Mouse (Mus musculus) right cerebral cortex, postnatal 14 days (tissue): ENCODE measurements around the gene Gm21973.

Experiments used
- DNase-seq: peaks from one replicate; pipeline ENCODE4 v3.0.0; 2022

Gm21973 gene

GRCm38 (mm10) chr15:10400415-10400814 lies 75.2 kb downstream of the Gm21973 start:
- DNase-seq: no peak

GRCm38 (mm10) chr15:10409842-10410241 lies 84.7 kb downstream of the Gm21973 start:
- no peak for DNase-seq

- DNase-seq: no peak
Observed at GRCm38 (mm10) chr15:10410881-10411280, 85.7 kb downstream of the Gm21973 start.

GRCm38 (mm10) chr15:10413656-10414055 lies 88.5 kb downstream of the Gm21973 start:
- no peak for DNase-seq

GRCm38 (mm10) chr15:10421138-10421784 lies 96.1 kb downstream of the Gm21973 start:
- DNase-seq: no peak

- DNase-seq: no peak
Observed at GRCm38 (mm10) chr15:10421785-10422144, 96.6 kb downstream of the Gm21973 start.
